Mouse (Mus musculus): Measurements from ENCODE around the gene Camk1. TPM values are rescaled to one million over a fixed set of nuclear protein-coding genes. Genes with fewer than 3 reads are reported as not detected.

The Camk1 gene
- total and polyA plus RNA-seq, 3 experiments = 63.0 to 74.8 (median 68.2) TPM

GRCm38 (mm10) chr6:113326533-113327315 is 17.1 kb downstream of the Camk1 start, which contains the start of gene Ogg1:
Gene Ogg1, plus strand, starts transcription at chr6:113326972.
- Histone ChIP-seq H3K4me3 (peak within 1 kb of the TSS; percentile 90), H3K4me1 (ENCODE audit: control insufficient read depth, insufficient read depth, low read length) (no peaks in the 10 kb centered on the region; the same call in 1 of the 2 replicates), H3K79me2 (replicated peaks; ENCODE audit: control insufficient read depth, insufficient read depth, low read length) (no peaks in the 10 kb centered on the region), H3K27ac (peak within 1 kb of the TSS; percentile 86), H3K27me3 (ENCODE audit: control insufficient read depth, insufficient read depth, low read length) (no peaks in the 10 kb centered on the region), H3K36me3 (ENCODE audit: control insufficient read depth, insufficient read depth, low read length) (no peaks in the 10 kb centered on the region; the same call in 1 of the 2 replicates), H3K9ac (ENCODE audit: low read depth, low read length) (peak within 1 kb of the TSS; percentile 76)
- intact Hi-C loops (cut with DNase I) = loop anchor here (1.0 to 5.0 kb wide), 3 partner anchors 18 to 91 kb away; partner anchors contain the start of genes Arpc4 and Rpusd3
- under 1% methylated on average over 50 of the region's 52 CpGs for WGBS
- TF ChIP-seq EP300 (IDR thresholded peaks at IDR 0.05; ENCODE audit: insufficient read depth, low read depth, low read length) = peak; percentile 31; the same call in 1 of the 2 replicates
- peak; percentile 92 for TF ChIP-seq POLR2A (IDR thresholded peaks at IDR 0.05; ENCODE audit: insufficient read depth, low read depth, low read length)
- no peak; the same call in 1 of the 2 replicates for TF ChIP-seq CTCF (IDR thresholded peaks at IDR 0.05)
- peak; percentile 96 to 99 for DNase-seq

- Histone ChIP-seq H3K9ac (ENCODE audit: low read depth, low read length) (no peak overlapping the region), H3K4me1 (ENCODE audit: control insufficient read depth, insufficient read depth, low read length) (peaks cover 3% of the 10 kb centered on the region; the same call in 1 of the 2 replicates), H3K36me3 (ENCODE audit: control insufficient read depth, insufficient read depth, low read length) (peaks cover 16% of the 10 kb centered on the region), H3K27me3 (ENCODE audit: control insufficient read depth, insufficient read depth, low read length) (no peaks in the 10 kb centered on the region), H3K79me2 (replicated peaks; ENCODE audit: control insufficient read depth, insufficient read depth, low read length) (no peaks in the 10 kb centered on the region), H3K27ac (no peak overlapping the region), H3K4me3 (no peak overlapping the region)
- WGBS = 94% methylated on average over 3 of the region's 3 CpGs
- intact Hi-C loops (cut with DNase I) = no loop called here
- no peak for TF ChIP-seq EP300 (IDR thresholded peaks at IDR 0.05; ENCODE audit: insufficient read depth, low read depth, low read length)
- TF ChIP-seq CTCF (IDR thresholded peaks at IDR 0.05) = no peak
- TF ChIP-seq POLR2A (IDR thresholded peaks at IDR 0.05; ENCODE audit: insufficient read depth, low read depth, low read length) = no peak
- no peak for DNase-seq
Observed at GRCm38 (mm10) chr6:113315972-113316371, 27.8 kb downstream of the Camk1 start.

- peak overlapping the region; percentile 99 for H3K27ac ChIP-seq
- H3K4me1 ChIP-seq (ENCODE audit: control insufficient read depth, insufficient read depth, low read length) = peaks cover 7% of the 10 kb centered on the region
- DNase-seq = no peak
- TF ChIP-seq CTCF (IDR thresholded peaks at IDR 0.05) = peak; percentile 54
- TF ChIP-seq POLR2A (IDR thresholded peaks at IDR 0.05; ENCODE audit: insufficient read depth, low read depth, low read length) = no peak
- peak overlapping the region; percentile 93 for H3K9ac ChIP-seq (ENCODE audit: low read depth, low read length)
- H3K36me3 ChIP-seq (ENCODE audit: control insufficient read depth, insufficient read depth, low read length) = peaks cover 16% of the 10 kb centered on the region
- H3K79me2 ChIP-seq (replicated peaks; ENCODE audit: control insufficient read depth, insufficient read depth, low read length) = peaks cover 8% of the 10 kb centered on the region
- H3K27me3 ChIP-seq (ENCODE audit: control insufficient read depth, insufficient read depth, low read length) = no peaks in the 10 kb centered on the region
- 10% methylated on average over 5 of the region's 5 CpGs for WGBS
- peak overlapping the region; percentile 87 for H3K4me3 ChIP-seq
- intact Hi-C loops (cut with DNase I) = loop anchor here (1.0 to 5.0 kb wide), 2 partner anchors 18 to 261 kb away; partner anchors contain the start of genes Ogg1 and Thumpd3
Observed at GRCm38 (mm10) chr6:113308141-113308540, 35.6 kb downstream of the Camk1 start.

- peak overlapping the region; percentile 99 for H3K27ac ChIP-seq
- intact Hi-C loops (cut with DNase I) = loop anchor here (1.0 to 5.0 kb wide), 3 partner anchors 19 to 260 kb away; partner anchors contain the start of genes Arpc4, Ogg1 and Thumpd3
Observed at GRCm38 (mm10) chr6:113307481-113308121, 36.2 kb downstream of the Camk1 start.

DNA sequence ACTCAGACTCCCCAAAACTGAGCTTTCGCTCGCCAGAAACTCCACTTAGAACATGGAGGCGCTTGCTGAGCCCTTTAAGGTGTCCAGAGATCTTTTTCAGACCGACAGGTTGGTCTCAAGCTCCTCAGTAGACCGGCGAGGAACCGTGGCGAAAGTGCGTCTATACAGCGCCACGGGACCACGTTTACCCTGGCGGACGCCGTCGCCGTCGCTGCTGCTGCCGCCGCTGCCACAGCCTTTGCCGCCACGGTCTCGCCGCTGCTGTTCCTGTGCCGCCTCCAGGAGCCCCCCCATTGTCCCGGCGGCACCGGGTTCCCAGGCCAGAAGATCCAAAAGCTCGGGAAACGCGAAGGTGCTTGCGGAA is 36.8 kb downstream of the Camk1 start, which contains the start of gene Brpf1:
TSS of gene Brpf1 (plus strand) at position 152 of the 364 bp plus-strand sequence.
- Histone ChIP-seq H3K4me3 (peak within 1 kb of the TSS; percentile 87), H3K27me3 (ENCODE audit: control insufficient read depth, insufficient read depth, low read length) (no peaks in the 10 kb centered on the region), H3K36me3 (ENCODE audit: control insufficient read depth, insufficient read depth, low read length) (peaks cover 6% of the 10 kb centered on the region), H3K27ac (peak within 1 kb of the TSS; percentile 99), H3K9ac (ENCODE audit: low read depth, low read length) (peak within 1 kb of the TSS; percentile 93), H3K4me1 (ENCODE audit: control insufficient read depth, insufficient read depth, low read length) (peaks cover 7% of the 10 kb centered on the region), H3K79me2 (replicated peaks; ENCODE audit: control insufficient read depth, insufficient read depth, low read length) (peaks cover 8% of the 10 kb centered on the region)
- under 1% methylated on average over 32 of the region's 32 CpGs for WGBS
- intact Hi-C loops (cut with DNase I) = loop anchor here (2.0 to 5.0 kb wide), 2 partner anchors 72 to 260 kb away; partner anchors contain the start of genes Arpc4 and Thumpd3
- TF ChIP-seq CTCF (IDR thresholded peaks at IDR 0.05) (peak; percentile 33), POLR2A (IDR thresholded peaks at IDR 0.05; ENCODE audit: insufficient read depth, low read depth, low read length) (peak; percentile 42), EP300 (IDR thresholded peaks at IDR 0.05; ENCODE audit: insufficient read depth, low read depth, low read length) (no peak)
- DNase-seq = no peak

More at GRCm38 (mm10) chr6:113307481-113308121, 36.2 kb downstream of the Camk1 start:
- no peaks in the 10 kb centered on the region for H3K27me3 ChIP-seq (ENCODE audit: control insufficient read depth, insufficient read depth, low read length)
- under 1% methylated on average over 34 of the region's 34 CpGs for WGBS
- H3K36me3 ChIP-seq (ENCODE audit: control insufficient read depth, insufficient read depth, low read length) = peaks cover 12% of the 10 kb centered on the region
- peak; percentile 66 for DNase-seq
- peaks cover 8% of the 10 kb centered on the region for H3K79me2 ChIP-seq (replicated peaks; ENCODE audit: control insufficient read depth, insufficient read depth, low read length)
- peaks cover 7% of the 10 kb centered on the region for H3K4me1 ChIP-seq (ENCODE audit: control insufficient read depth, insufficient read depth, low read length)
- peak overlapping the region; percentile 93 for H3K9ac ChIP-seq (ENCODE audit: low read depth, low read length)
- H3K4me3 ChIP-seq = peak overlapping the region; percentile 87
- TF ChIP-seq CTCF (IDR thresholded peaks at IDR 0.05) = no peak
- TF ChIP-seq POLR2A (IDR thresholded peaks at IDR 0.05; ENCODE audit: insufficient read depth, low read depth, low read length) = no peak
